Mouse (Mus musculus) CH12.LX (cell line): ENCODE measurements around the gene Cabin1. TPM values are rescaled to one million over a fixed set of nuclear protein-coding genes. Genes with fewer than 3 reads are reported as not detected.
A peak's percentile ranks its signal among the peaks of the same experiment; 100 is the strongest.

Source experiments
- DNase-seq: peaks from one replicate; pipeline ENCODE4 v3.0.0-alpha.2; 2013; ENCODE audit errors: extremely low read depth
- H3K27ac ChIP-seq: 2 replicates; pipeline ENCODE4 v1.5.1; 2012; ENCODE audit warnings: low read depth, mild to moderate bottlenecking, control low read depth, moderate library complexity; ENCODE audit not compliant: insufficient read depth
- H3K27me3 ChIP-seq: replicated peaks from 2 replicates; pipeline ENCODE3; 2012; ENCODE audit warnings: inconsistent platforms
- H3K36me3 ChIP-seq, 2 experiments: replicated peaks in 1 of 2; 2 replicates each; pipeline versions ENCODE3 to v1.6.1; 2012; ENCODE audit warnings: inconsistent platforms in 1 of 2, low read length in 1 of 2, mild to moderate bottlenecking in 1 of 2, mixed read lengths in 1 of 2, moderate library complexity in 1 of 2; ENCODE audit not compliant: control insufficient read depth in 1 of 2, insufficient read depth in 1 of 2
- H3K4me1 ChIP-seq, 2 experiments: 2 replicates each; pipeline ENCODE4 v1.6.1; 2012; ENCODE audit warnings: inconsistent platforms in 1 of 2, moderate library complexity in 1 of 2; ENCODE audit not compliant: insufficient read depth in 2 of 2, control insufficient read depth in 1 of 2
- H3K4me2 ChIP-seq: 2 replicates; pipeline ENCODE4 v1.6.1; 2012; ENCODE audit warnings: low read depth, mild to moderate bottlenecking, control low read depth; ENCODE audit not compliant: poor library complexity, insufficient read depth, severe bottlenecking
- H3K4me3 ChIP-seq, 3 experiments: fragments of 150-350 bp in 1 of 3; sonication (generic) in 1 of 3; replicated peaks in 1 of 3; 2 replicates each; pipeline versions ENCODE3 to v1.5.1; 2011 to 2012; ENCODE audit warnings: low read depth in 2 of 3, low read length in 2 of 3, mild to moderate bottlenecking in 2 of 3, moderate library complexity in 2 of 3, control low read depth in 1 of 3, improper control_type of control experiment in 1 of 3, inconsistent platforms in 1 of 3, mixed read lengths in 1 of 3; ENCODE audit not compliant: poor library complexity in 1 of 3
- H3K79me2 ChIP-seq: replicated peaks from 2 replicates; pipeline ENCODE4 v1.6.1; 2012; ENCODE audit warnings: mild to moderate bottlenecking, moderate library complexity; ENCODE audit not compliant: control insufficient read depth, poor library complexity, insufficient read depth, severe bottlenecking; ENCODE audit errors: extremely low read depth
- H3K9ac ChIP-seq: 2 replicates; pipeline ENCODE4 v1.6.1; 2012; ENCODE audit warnings: low read depth, mild to moderate bottlenecking, control low read depth, moderate library complexity; ENCODE audit not compliant: insufficient read depth
- H3K9me3 ChIP-seq: replicated peaks from 2 replicates; pipeline ENCODE3; 2012; ENCODE audit warnings: low read length, inconsistent platforms, mixed read lengths
- CHD1 ChIP-seq: IDR thresholded peaks from 2 replicates; pipeline ENCODE4 v1.6.1; 2012; ENCODE audit warnings: low read depth, low read length, improper control_type of control experiment, inconsistent platforms
- CHD2 ChIP-seq: IDR thresholded peaks from 2 replicates; pipeline ENCODE4 v1.6.1; 2011; ENCODE audit warnings: low read length, improper control_type of control experiment
- CTCF ChIP-seq, 2 experiments: IDR thresholded peaks in 1 of 2; conservative IDR thresholded peaks in 1 of 2; 2 replicates each; pipeline ENCODE4 v1.5.1; 2011 to 2012; ENCODE audit warnings: low read depth in 2 of 2, low read length in 2 of 2, improper control_type of control experiment in 1 of 2, inconsistent platforms in 1 of 2, mild to moderate bottlenecking in 1 of 2, moderate library complexity in 1 of 2
- GABPA ChIP-seq: IDR thresholded peaks from 2 replicates; pipeline ENCODE4 v1.6.1; 2012; ENCODE audit warnings: low read depth, low read length, improper control_type of control experiment, inconsistent platforms; ENCODE audit not compliant: insufficient replicate concordance
- HCFC1 ChIP-seq: IDR thresholded peaks from 2 replicates; pipeline ENCODE4 v1.6.1; 2012; ENCODE audit warnings: low read depth, mild to moderate bottlenecking, inconsistent platforms, low read length, improper control_type of control experiment
- JUN ChIP-seq: IDR thresholded peaks from 2 replicates; pipeline ENCODE4 v1.6.1; 2011; ENCODE audit warnings: low read depth, mild to moderate bottlenecking, low read length, improper control_type of control experiment, moderate library complexity; ENCODE audit not compliant: insufficient read depth
- JUND ChIP-seq: conservative IDR thresholded peaks from 2 replicates; pipeline ENCODE4 v1.6.1; 2011; ENCODE audit warnings: low read depth, low read length, improper control_type of control experiment
- KAT2A ChIP-seq: IDR thresholded peaks from 2 replicates; pipeline ENCODE4 v1.6.1; 2012; ENCODE audit warnings: low read length, improper control_type of control experiment, inconsistent platforms; ENCODE audit not compliant: insufficient replicate concordance
- MAFK ChIP-seq: IDR thresholded peaks from 2 replicates; pipeline ENCODE4 v1.6.1; 2011; ENCODE audit warnings: low read length, improper control_type of control experiment; ENCODE audit not compliant: insufficient replicate concordance
- MAX ChIP-seq: IDR thresholded peaks from 2 replicates; pipeline ENCODE4 v1.6.1; 2011; ENCODE audit warnings: low read length, improper control_type of control experiment
- MAZ ChIP-seq: IDR thresholded peaks from 2 replicates; pipeline ENCODE4 v1.6.1; 2012; ENCODE audit warnings: low read depth, mild to moderate bottlenecking, inconsistent platforms, low read length, improper control_type of control experiment, moderate library complexity
- MYC ChIP-seq: IDR thresholded peaks from 2 replicates; pipeline ENCODE4 v1.6.1; 2011; ENCODE audit warnings: low read depth, mild to moderate bottlenecking, improper control_type of control experiment, low read length
- PAX5 ChIP-seq: IDR thresholded peaks from 2 replicates; pipeline ENCODE4 v1.6.1; 2012; ENCODE audit warnings: low read length, inconsistent platforms, mixed read lengths
- RAD21 ChIP-seq: IDR thresholded peaks from 2 replicates; pipeline ENCODE4 v1.6.1; 2011; ENCODE audit warnings: low read depth, mild to moderate bottlenecking, low read length, improper control_type of control experiment, moderate library complexity
- SIN3A ChIP-seq: IDR thresholded peaks from 2 replicates; pipeline ENCODE4 v1.6.1; 2012; ENCODE audit warnings: low read length, improper control_type of control experiment, inconsistent platforms
- SMC3 ChIP-seq: IDR thresholded peaks from 2 replicates; pipeline ENCODE4 v1.6.1; 2011; ENCODE audit warnings: low read depth, low read length, improper control_type of control experiment
- TBP ChIP-seq: conservative IDR thresholded peaks from 2 replicates; pipeline ENCODE4 v1.6.1; 2011; ENCODE audit warnings: low read depth, low read length, improper control_type of control experiment
- USF1 ChIP-seq: IDR thresholded peaks from 2 replicates; pipeline ENCODE4 v1.6.1; 2014; ENCODE audit warnings: low read depth, mild to moderate bottlenecking, inconsistent platforms, low read length, improper control_type of control experiment
- USF2 ChIP-seq: conservative IDR thresholded peaks from 2 replicates; pipeline ENCODE4 v1.6.1; 2011; ENCODE audit warnings: low read depth, low read length, improper control_type of control experiment
- ZC3H11A ChIP-seq: IDR thresholded peaks from 2 replicates; pipeline ENCODE4 v1.6.1; 2012; ENCODE audit warnings: low read depth, mild to moderate bottlenecking, inconsistent platforms, low read length, improper control_type of control experiment
- ZNF384 ChIP-seq: IDR thresholded peaks from 2 replicates; pipeline ENCODE4 v1.6.1; 2012; ENCODE audit warnings: low read depth, low read length, improper control_type of control experiment, inconsistent platforms
- dilution Hi-C: fragments of 300-500 bp; cut with MboI; formaldehyde crosslinking; loops from 2 replicates; pipeline ENCODE4 v1.14.3; 2020; ENCODE audit warnings: low sequenced_read_pairs; ENCODE audit not compliant: extremely low pct_unique_long_range_greater_than_20kb, extremely low pct_ligation_motif_present
- in situ Hi-C: fragments of 300-500 bp; cut with MboI; formaldehyde crosslinking; loops from 3 replicates; pipeline ENCODE4 v1.14.3; 2019; ENCODE audit warnings: low sequenced_read_pairs, low pct_ligation_motif_present, low pct_unique_long_range_greater_than_20kb, mixed read lengths
- polyA plus RNA-seq: library from polyadenylated mRNA; unstranded; fragments of >175 nt; gene quantifications from 2 replicates; pipeline ENCODE4 v1.2.1, GENCODE M21; 2012; ENCODE audit warnings: low read depth; ENCODE audit not compliant: insufficient read length
- total RNA-seq, 2 experiments: library from RNA; depleted of rRNA; stranded (reverse); fragments of 300-350 nt in 1 of 2; fragments of >200 nt in 1 of 2; gene quantifications; 2 replicates each; pipeline ENCODE4 v1.2.3; 2012 to 2014

Cabin1 gene
- total and polyA plus RNA-seq, 3 experiments, result 12.0 to 46.0 (median 29.0) TPM

DNA sequence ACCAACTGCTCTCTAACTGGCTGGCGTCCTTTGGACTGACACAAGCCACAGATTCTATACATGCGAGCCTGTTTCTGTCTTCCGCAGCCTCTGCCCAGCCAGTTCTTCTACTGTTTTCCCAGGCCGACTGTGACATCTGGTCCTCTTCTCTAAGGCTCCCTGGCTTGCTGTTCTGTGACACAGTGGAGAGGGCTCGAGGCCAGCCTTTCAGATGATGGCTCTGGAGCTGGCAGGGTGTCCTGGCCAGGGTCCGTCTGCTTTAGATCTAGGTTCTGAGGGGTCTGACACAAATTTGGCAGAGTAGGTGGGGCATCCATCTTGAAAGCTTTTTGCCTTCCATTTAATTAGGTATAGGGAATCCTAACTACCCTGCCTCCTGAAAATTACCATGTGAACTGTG is 102.8 kb downstream of the Cabin1 start:
- H3K4me2 ChIP-seq, result no peak overlapping the region
- no peak for TF ChIP-seq JUND
- TF ChIP-seq ZNF384, result no peak
- no peak for TF ChIP-seq CHD2
- no peak for TF ChIP-seq ZC3H11A
- no peak for TF ChIP-seq TBP
- TF ChIP-seq KAT2A, result no peak
- TF ChIP-seq CHD1, result no peak
- TF ChIP-seq MAX, result no peak
- TF ChIP-seq GABPA, result no peak
- no peaks in the 10 kb centered on the region for H3K9me3 ChIP-seq
- dilution Hi-C loops, result no loop called here
- no peak overlapping the region for H3K27ac ChIP-seq
- H3K4me1 ChIP-seq, result peaks cover 2 to 19% of the 10 kb centered on the region in 2 experiments; a peak in 3 of 4 replicates
- H3K36me3 ChIP-seq, result peaks cover 73 to 96% of the 10 kb centered on the region in 2 experiments
- H3K27me3 ChIP-seq, result no peaks in the 10 kb centered on the region
- H3K4me3 ChIP-seq, result no peak overlapping the region
- H3K9ac ChIP-seq, result no peak overlapping the region
- in situ Hi-C loops, result no loop called here
- DNase-seq, result no peak
- H3K79me2 ChIP-seq, result no peaks in the 10 kb centered on the region; the same call in 1 of the 2 replicates

GRCm38 (mm10) chr10:75657772-75658171 is 106.4 kb downstream of the Cabin1 start:
- in situ Hi-C loops (no loop called here), dilution Hi-C loops (no loop called here)
- no peak overlapping the region for H3K27ac ChIP-seq
- no peaks in the 10 kb centered on the region for H3K27me3 ChIP-seq
- TF ChIP-seq KAT2A (no peak), HCFC1 (no peak), MAFK (peak; percentile 73; the same call in 1 of the 2 replicates)
- H3K36me3 ChIP-seq, result peaks cover 90 to 100% of the 10 kb centered on the region in 2 experiments
- H3K4me3 ChIP-seq, result no peak overlapping the region
- no peak overlapping the region for H3K9ac ChIP-seq
- no peaks in the 10 kb centered on the region for H3K79me2 ChIP-seq
- H3K4me1 ChIP-seq, result peaks cover 0 to 5% of the 10 kb centered on the region in 2 experiments; a peak in 1 of 4 replicates
- no peaks in the 10 kb centered on the region for H3K9me3 ChIP-seq
- H3K4me2 ChIP-seq, result no peak overlapping the region
- no peak for DNase-seq

DNA sequence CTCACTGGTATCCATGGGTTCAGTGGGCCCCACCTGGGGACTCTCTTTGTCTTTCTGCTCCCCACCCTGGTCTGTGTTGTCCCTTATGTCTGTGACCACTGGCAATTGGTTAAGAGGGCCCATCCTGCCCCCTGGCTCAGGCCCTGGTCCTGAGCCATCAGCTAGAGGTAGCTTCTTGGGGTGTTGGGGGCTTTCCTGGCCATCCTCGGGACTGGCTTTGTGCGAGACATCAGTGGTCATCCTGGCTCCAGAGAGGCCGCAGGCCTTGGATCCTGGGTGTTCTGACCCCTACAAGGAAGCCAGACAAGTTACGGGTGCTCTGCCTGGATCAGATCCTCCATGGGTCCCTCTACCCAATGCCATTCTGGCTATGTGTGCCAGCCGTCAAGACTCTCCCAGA is 107.0 kb downstream of the Cabin1 start:
- Histone ChIP-seq H3K36me3 (peaks cover 90 to 100% of the 10 kb centered on the region in 2 experiments), H3K4me1 (peaks cover 0 to 5% of the 10 kb centered on the region in 2 experiments; a peak in 1 of 4 replicates), H3K27me3 (no peaks in the 10 kb centered on the region), H3K27ac (no peak overlapping the region), H3K79me2 (no peaks in the 10 kb centered on the region), H3K4me3 (no peak overlapping the region), H3K4me2 (no peak overlapping the region), H3K9me3 (no peaks in the 10 kb centered on the region), H3K9ac (no peak overlapping the region)
- in situ Hi-C loops (no loop called here), dilution Hi-C loops (no loop called here)
- TF ChIP-seq MAFK (no peak), SIN3A (no peak), HCFC1 (no peak), CHD1 (no peak), MYC (no peak), RAD21 (no peak), GABPA (no peak), USF2 (no peak), JUN (no peak), MAZ (no peak), PAX5 (no peak), USF1 (no peak), CTCF (conservative IDR thresholded peaks at IDR 0.05 in 1 of 2, IDR thresholded peaks at IDR 0.05 in 1 of 2; ENCODE audit: low read depth in 2 of 2, low read length in 2 of 2) (no peak), SMC3 (no peak)
- DNase-seq, result no peak
